Mouse (Mus musculus) liver, embryonic 14.5 days (tissue): ENCODE measurements at regions not wholly inside any gene's neighbourhood (a gene's known extent, or its start where the extent isn't known, plus 50 kb on each side); places are given as distances from the start of the nearest gene placed in this dataset.

ENCODE experiments used
- CTCF ChIP-seq: IDR thresholded peaks from 2 replicates; pipeline ENCODE4 v1.5.1; 2016; ENCODE audit warnings: antibody characterized with exemption, low read depth, control low read depth
- EP300 ChIP-seq: IDR thresholded peaks from 2 replicates; pipeline ENCODE4 v1.6.1; 2016; ENCODE audit warnings: antibody characterized with exemption, low read depth

DNA sequence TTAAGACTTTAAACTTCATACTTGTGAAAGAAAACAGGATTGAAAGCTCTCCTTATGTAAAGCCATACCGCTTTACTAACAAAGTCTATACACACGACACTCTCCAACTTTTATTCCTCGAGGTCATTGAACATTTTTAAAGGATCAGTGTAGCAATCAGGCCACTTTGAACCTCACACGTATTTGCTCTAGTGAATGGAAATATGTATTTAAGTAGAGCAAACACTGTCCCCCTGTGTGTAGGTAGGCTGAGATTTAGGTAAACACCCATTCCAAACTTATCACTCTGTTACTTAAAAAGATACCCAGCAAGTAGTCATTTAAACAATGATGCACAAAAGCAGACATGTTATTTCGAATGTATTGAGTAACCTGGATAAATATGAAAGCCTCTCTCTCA is 203.7 kb upstream of the Slc16a7 start:
- TF ChIP-seq CTCF (no peak), EP300 (no peak)
